Mouse (Mus musculus): ENCODE results near the gene Slc9b1.

DNA sequence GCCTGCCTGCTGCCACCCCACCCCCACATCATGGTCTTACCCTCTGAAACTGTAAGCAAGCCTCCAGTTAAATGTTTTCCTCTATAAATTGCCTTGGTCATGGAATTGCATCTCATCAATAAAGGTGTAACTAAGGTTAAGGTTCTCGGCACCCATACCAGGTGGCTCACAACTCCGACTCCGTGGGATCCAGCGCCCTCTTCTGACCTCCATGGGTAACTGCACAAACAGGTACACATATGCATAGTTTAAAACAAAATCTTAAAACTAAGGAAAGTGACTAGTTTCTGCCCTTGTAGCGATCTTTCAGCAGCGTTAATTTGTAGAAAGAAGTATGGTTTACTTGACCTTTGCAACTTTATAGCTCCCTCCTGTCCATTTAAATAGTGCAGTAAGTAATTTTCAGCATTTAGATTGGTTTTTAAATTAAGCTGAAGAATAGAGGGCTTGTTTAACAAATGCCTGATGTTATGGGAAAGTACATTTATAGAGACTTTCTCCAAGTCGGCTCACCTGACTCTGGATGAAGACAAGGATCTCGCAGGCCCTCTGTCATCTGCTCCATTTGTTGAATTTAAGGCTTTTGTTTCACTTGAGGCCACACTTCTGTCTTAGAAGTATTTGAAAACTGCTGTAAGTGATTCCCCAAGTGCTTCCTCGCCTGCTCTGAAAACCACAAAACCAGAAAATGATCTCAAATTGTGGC, 32.0 kb upstream of the Slc9b1 start:
- no peak for TF ChIP-seq CTCF (IDR thresholded peaks at IDR 0.05; ENCODE audit: control insufficient read depth, insufficient read depth, insufficient read length)
- no peak for TF ChIP-seq MYOD1 (IDR thresholded peaks at IDR 0.05; ENCODE audit: control insufficient read depth, insufficient read length, low read depth)
- TF ChIP-seq MAX (IDR thresholded peaks at IDR 0.05), result no peak
- no peak for TF ChIP-seq USF1 (IDR thresholded peaks at IDR 0.05; ENCODE audit: low read depth)
- no peak for TF ChIP-seq MYOG (IDR thresholded peaks at IDR 0.05; ENCODE audit: control insufficient read depth, extremely low read depth, insufficient read length)

Measured in C2C12 (cell line).